Mouse (Mus musculus): ENCODE data around the gene Foxd3.

The Foxd3 gene

DNA sequence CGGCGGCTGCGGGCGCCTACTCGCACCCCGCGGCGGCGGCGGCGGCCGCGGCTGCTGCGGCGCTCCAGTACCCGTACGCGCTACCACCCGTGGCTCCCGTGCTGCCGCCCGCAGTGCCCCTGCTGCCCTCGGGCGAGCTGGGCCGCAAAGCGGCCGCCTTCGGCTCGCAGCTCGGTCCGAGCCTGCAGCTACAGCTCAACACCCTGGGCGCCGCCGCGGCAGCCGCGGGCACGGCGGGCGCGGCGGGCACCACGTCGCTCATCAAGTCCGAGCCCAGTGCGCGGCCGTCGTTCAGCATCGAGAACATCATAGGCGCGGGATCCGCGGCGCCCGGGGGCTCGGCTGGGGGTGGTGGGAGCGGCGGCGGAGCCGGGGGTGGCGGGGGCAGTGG is 1.3 kb downstream of the Foxd3 start:
- no peak for DNase-seq (ENCODE audit: low read depth, low spot score)

GRCm38 (mm10) chr4:99657831-99658470 is 1.9 kb downstream of the Foxd3 start:
- DNase-seq (ENCODE audit: low read depth, low spot score), result no peak

- DNase-seq (ENCODE audit: low read depth, low spot score), result no peak
Measured at GRCm38 (mm10) chr4:99658881-99659280, 2.8 kb downstream of the Foxd3 start.

- no peak for DNase-seq (ENCODE audit: low read depth, low spot score)
Measured at GRCm38 (mm10) chr4:99659361-99660072, 3.4 kb downstream of the Foxd3 start.

DNA sequence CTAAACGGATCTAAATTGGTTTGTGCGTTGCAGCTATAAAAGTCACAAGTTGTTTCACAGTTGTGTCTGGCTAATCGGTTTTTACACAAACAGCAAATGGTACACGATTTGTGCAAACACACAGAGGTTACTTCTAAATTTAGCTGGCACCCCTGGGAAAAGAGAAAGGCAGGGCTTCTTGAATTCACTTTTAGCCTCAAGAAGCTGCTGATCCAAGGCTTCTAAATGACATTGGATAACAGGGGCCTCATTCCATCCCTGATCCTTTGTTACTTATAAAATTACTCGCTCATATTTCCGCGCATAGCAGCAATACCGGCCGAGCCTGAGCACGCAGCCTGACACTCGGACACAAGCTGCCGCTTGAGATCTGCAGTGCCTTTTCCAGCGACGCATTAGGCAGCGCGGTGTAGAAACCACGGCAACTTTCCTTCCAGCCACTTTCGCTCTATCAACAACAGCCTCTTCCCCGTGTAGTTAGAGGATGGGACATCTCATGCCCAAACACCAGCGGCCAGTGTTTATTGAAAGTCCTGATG is 4.0 kb downstream of the Foxd3 start:
- no peak for DNase-seq (ENCODE audit: low read depth, low spot score)

- peak; percentile 86 for DNase-seq (ENCODE audit: low read depth, low spot score)
Measured at GRCm38 (mm10) chr4:99660981-99661380, 4.9 kb downstream of the Foxd3 start.

DNA sequence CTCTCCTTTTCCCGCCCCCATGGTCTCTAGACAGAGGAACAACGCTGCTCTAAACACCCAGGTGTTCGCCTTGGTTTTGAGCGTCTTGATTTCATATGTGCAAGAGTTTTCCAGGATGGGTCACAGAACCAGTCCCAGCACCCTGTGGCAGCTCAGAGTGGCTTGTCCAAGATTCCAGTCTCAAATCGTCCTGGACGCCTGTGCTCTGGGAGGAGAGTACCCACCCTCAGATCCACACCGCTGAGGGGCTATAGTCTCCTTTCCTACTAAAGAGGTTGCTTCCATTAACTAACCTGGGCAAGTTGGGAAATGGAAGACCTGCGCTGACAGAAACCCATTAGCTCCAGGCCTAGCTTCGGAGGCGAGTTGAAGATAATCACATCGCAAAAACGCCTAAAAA is 5.9 kb downstream of the Foxd3 start:
- DNase-seq (ENCODE audit: low read depth, low spot score), result no peak

DNA sequence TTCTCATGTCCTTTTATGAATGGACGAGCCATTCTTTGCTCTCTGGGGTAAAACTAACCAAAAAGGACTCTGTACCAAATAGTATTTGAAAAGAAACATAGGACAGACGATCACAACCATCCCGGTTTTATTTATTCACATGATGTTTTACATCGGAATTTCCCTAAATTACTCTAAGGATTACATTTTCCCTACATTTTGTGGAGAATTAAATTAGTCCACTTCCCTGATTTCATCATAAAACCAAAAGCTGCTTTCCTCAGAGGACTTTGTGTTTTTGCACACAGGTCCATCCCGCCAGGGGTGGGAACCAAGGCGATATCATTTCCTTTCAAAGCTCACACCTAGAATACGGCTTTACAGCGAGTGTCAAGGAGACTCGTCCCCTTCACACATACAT is 6.3 kb downstream of the Foxd3 start:
- DNase-seq (ENCODE audit: low read depth, low spot score), result no peak

- DNase-seq (ENCODE audit: low read depth, low spot score), result no peak
Measured at GRCm38 (mm10) chr4:99662841-99663567, 6.9 kb downstream of the Foxd3 start.

DNA sequence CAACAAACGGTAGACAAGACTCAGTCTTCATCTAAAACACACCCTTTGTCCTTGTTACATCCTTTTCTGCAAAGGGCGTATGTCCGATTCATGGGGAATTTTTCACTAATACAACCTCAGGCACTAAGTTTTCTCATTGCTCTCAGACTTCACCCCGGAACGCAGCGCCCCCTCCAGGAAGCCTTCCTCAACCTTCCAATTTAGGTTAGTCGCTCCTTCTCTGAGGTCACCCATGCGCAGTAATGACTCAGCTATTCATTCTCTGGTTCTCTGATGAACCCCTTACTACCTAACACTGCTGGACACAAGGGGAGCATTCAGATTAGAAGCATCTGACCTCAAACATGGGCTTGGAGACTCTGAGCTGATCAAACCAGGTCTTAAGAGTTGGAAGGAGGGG is 7.6 kb downstream of the Foxd3 start:
- DNase-seq (ENCODE audit: low read depth, low spot score), result no peak

GRCm38 (mm10) chr4:99670203-99670851 is 14.2 kb downstream of the Foxd3 start:
- DNase-seq (ENCODE audit: low read depth, low spot score), result no peak

- DNase-seq (ENCODE audit: low read depth, low spot score), result no peak
Measured at GRCm38 (mm10) chr4:99675191-99675590, 19.1 kb downstream of the Foxd3 start.

- no peak for DNase-seq (ENCODE audit: low read depth, low spot score)
Measured at GRCm38 (mm10) chr4:99683941-99684340, 27.8 kb downstream of the Foxd3 start.

GRCm38 (mm10) chr4:99686308-99686707 is 30.2 kb downstream of the Foxd3 start:
- no peak for DNase-seq (ENCODE audit: low read depth, low spot score)

Data from forelimb bud, embryonic 11.5 days (tissue).